Mouse (Mus musculus) liver, embryonic 14.5 days (tissue): Measurements from ENCODE around the gene Itih5. TPM values are rescaled to one million over a fixed set of nuclear protein-coding genes. Genes with fewer than 3 reads are reported as not detected.
A peak's percentile ranks its signal among the peaks of the same experiment; 100 is the strongest.

ENCODE experiments used
- ATAC-seq: fragments of 200-750 bp; cut with Nextera tagmentation; 2 replicates; pipeline ENCODE4 v1.8.0; 2017; ENCODE audit warnings: moderate number of reproducible peaks, mild to moderate bottlenecking, moderate library complexity; ENCODE audit not compliant: insufficient read depth
- DNase-seq, 3 experiments: peaks; one replicate each; pipeline ENCODE4 v3.0.0-alpha.2; 2012 to 2013; ENCODE audit warnings: low read depth in 3 of 3, low spot score in 3 of 3
- H3K27ac ChIP-seq: fragments of 300-500 bp; sonication (generic); 2 replicates; pipeline ENCODE4 v1.5.1; 2014; ENCODE audit warnings: moderate library complexity, mild to moderate bottlenecking, control low read depth, inconsistent platforms
- H3K27me3 ChIP-seq: fragments of 300-500 bp; sonication (generic); 2 replicates; pipeline ENCODE4 v1.6.1; 2014; ENCODE audit warnings: mild to moderate bottlenecking, low read length, moderate library complexity; ENCODE audit not compliant: control insufficient read depth, insufficient read depth
- H3K36me3 ChIP-seq: fragments of 300-500 bp; sonication (generic); replicated peaks from 2 replicates; pipeline ENCODE4 v1.6.1; 2014; ENCODE audit warnings: low read depth; ENCODE audit not compliant: control insufficient read depth, insufficient read depth
- H3K4me1 ChIP-seq, 2 experiments: fragments of 200-500 bp in 1 of 2; fragments of 300-500 bp in 1 of 2; sonication (generic) in 1 of 2; replicated peaks; 2 replicates each; pipeline ENCODE4 v1.6.1; 2012 to 2014; ENCODE audit warnings: antibody characterized with exemption in 1 of 2, inconsistent platforms in 1 of 2, low read length in 1 of 2; ENCODE audit not compliant: control insufficient read depth in 2 of 2, insufficient read depth in 2 of 2
- H3K4me2 ChIP-seq: fragments of 300-500 bp; sonication (generic); 2 replicates; pipeline ENCODE4 v1.6.1; 2014; ENCODE audit warnings: low read depth, mild to moderate bottlenecking, control low read depth, moderate library complexity
- H3K4me3 ChIP-seq, 2 experiments: fragments of 200-500 bp in 1 of 2; fragments of 300-500 bp in 1 of 2; sonication (generic) in 1 of 2; 2 replicates each; pipeline ENCODE4 v1.5.1; 2012 to 2014; ENCODE audit warnings: low read depth in 2 of 2, low read length in 2 of 2, mild to moderate bottlenecking in 2 of 2, control low read depth in 1 of 2, inconsistent platforms in 1 of 2, moderate library complexity in 1 of 2; ENCODE audit not compliant: insufficient read depth in 1 of 2
- H3K9ac ChIP-seq: fragments of 300-500 bp; sonication (generic); replicated peaks from 2 replicates; pipeline ENCODE4 v1.6.1; 2014; ENCODE audit warnings: mild to moderate bottlenecking, control low read depth, moderate library complexity
- H3K9me3 ChIP-seq: fragments of 300-500 bp; sonication (generic); 2 replicates; pipeline ENCODE4 v1.6.1; 2016; ENCODE audit warnings: low read length, mixed read lengths; ENCODE audit not compliant: control insufficient read depth
- CTCF ChIP-seq: IDR thresholded peaks from 2 replicates; pipeline ENCODE4 v1.5.1; 2016; ENCODE audit warnings: antibody characterized with exemption, low read depth, control low read depth
- EP300 ChIP-seq: IDR thresholded peaks from 2 replicates; pipeline ENCODE4 v1.6.1; 2016; ENCODE audit warnings: antibody characterized with exemption, low read depth
- WGBS: fragments of 180-500 bp; shearing (Covaris S2); extraction: QIAGEN DNeasy Blood & Tissue Kit; methylation state at CpG from one replicate; pipeline ENCODE4 v1.1.7; 2014; ENCODE audit not compliant: insufficient replicate concordance; 5-methylcytosine and 5-hydroxymethylcytosine counted together
- polyA plus RNA-seq, 2 experiments: library from polyadenylated mRNA; depleted of rRNA in 1 of 2; stranded (reverse) in 1 of 2; unstranded in 1 of 2; fragments of >200 nt; fragmentation: Nextera tagmentation in 1 of 2; extraction: Ambion mirVana in 1 of 2; gene quantifications; 2 replicates each; pipeline versions ENCODE4 v1.2.1 to v1.2.3; 2012 to 2014

Gene Itih5
- polyA plus RNA-seq, 2 experiments, result 2.0 to 2.5 TPM

- Histone ChIP-seq H3K27ac (no peak overlapping the region), H3K36me3 (no peaks in the 10 kb centered on the region), H3K4me2 (no peak overlapping the region), H3K4me3 (no peak overlapping the region), H3K4me1 (no peaks in the 10 kb centered on the region; a peak in 1 of 4 replicates), H3K9ac (no peak overlapping the region), H3K27me3 (no peaks in the 10 kb centered on the region), H3K9me3 (no peaks in the 10 kb centered on the region)
- ATAC-seq, result no peak
- WGBS, result 67% methylated on average over 3 of the region's 3 CpGs
- DNase-seq, result no peak
- no peak for TF ChIP-seq CTCF
- no peak for TF ChIP-seq EP300
These were observed 120.2 kb downstream of the Itih5 start for GRCm38 (mm10) chr2:10273541-10274050.

GRCm38 (mm10) chr2:10276194-10276593 is 122.8 kb downstream of the Itih5 start:
- H3K9ac ChIP-seq, result no peak overlapping the region
- no peaks in the 10 kb centered on the region for H3K36me3 ChIP-seq

GRCm38 (mm10) chr2:10283686-10284085 is 130.3 kb downstream of the Itih5 start:
- no peak overlapping the region for H3K9ac ChIP-seq
- H3K27ac ChIP-seq, result no peak overlapping the region
- DNase-seq (no peak), ATAC-seq (no peak)
- 16% methylated on average over 5 of the region's 5 CpGs for WGBS
- H3K4me2 ChIP-seq, result no peak overlapping the region
- no peaks in the 10 kb centered on the region for H3K27me3 ChIP-seq
- no peaks in the 10 kb centered on the region for H3K9me3 ChIP-seq
- H3K4me3 ChIP-seq, result no peak overlapping the region
- peaks cover 0 to 4% of the 10 kb centered on the region in 2 experiments; a peak in 1 of 4 replicates for H3K4me1 ChIP-seq
- TF ChIP-seq EP300 (no peak), CTCF (no peak)
- H3K36me3 ChIP-seq, result no peaks in the 10 kb centered on the region

More at GRCm38 (mm10) chr2:10276194-10276593, 122.8 kb downstream of the Itih5 start:
- DNase-seq (peak in 1 of 3 experiments; percentile 24), ATAC-seq (no peak)
- Histone ChIP-seq H3K4me1 (no peaks in the 10 kb centered on the region; a peak in 1 of 4 replicates), H3K9me3 (no peaks in the 10 kb centered on the region), H3K4me3 (no peak overlapping the region), H3K27me3 (no peaks in the 10 kb centered on the region), H3K27ac (no peak overlapping the region), H3K4me2 (no peak overlapping the region)
- 36% methylated on average over 2 of the region's 2 CpGs for WGBS
- no peak for TF ChIP-seq EP300
- no peak for TF ChIP-seq CTCF

GRCm38 (mm10) chr2:10284636-10285270 is 131.4 kb downstream of the Itih5 start:
- Histone ChIP-seq H3K4me2 (no peak overlapping the region), H3K36me3 (no peaks in the 10 kb centered on the region), H3K27ac (no peak overlapping the region), H3K9ac (no peak overlapping the region), H3K27me3 (no peaks in the 10 kb centered on the region), H3K9me3 (no peaks in the 10 kb centered on the region), H3K4me3 (no peak overlapping the region), H3K4me1 (peaks cover 0 to 4% of the 10 kb centered on the region in 2 experiments; a peak in 1 of 4 replicates)
- no peak for ATAC-seq
- WGBS, result 10% methylated on average over 10 of the region's 10 CpGs
- peak in 1 of 3 experiments; percentile 19 for DNase-seq
- peak; percentile 44 for TF ChIP-seq CTCF
- TF ChIP-seq EP300, result no peak

- Histone ChIP-seq H3K9me3 (no peaks in the 10 kb centered on the region), H3K4me3 (no peak overlapping the region), H3K4me2 (no peak overlapping the region), H3K27ac (no peak overlapping the region), H3K36me3 (no peaks in the 10 kb centered on the region), H3K4me1 (peaks cover 0 to 4% of the 10 kb centered on the region in 2 experiments; a peak in 1 of 4 replicates), H3K27me3 (no peaks in the 10 kb centered on the region), H3K9ac (no peak overlapping the region)
- TF ChIP-seq EP300, result no peak
- no peak for TF ChIP-seq CTCF
- ATAC-seq (no peak), DNase-seq (no peak)
- 46% methylated on average over 13 of the region's 13 CpGs for WGBS
These were observed 132.6 kb downstream of the Itih5 start for GRCm38 (mm10) chr2:10285975-10286374.
